Mouse (Mus musculus): ENCODE measurements around the gene Olfr1358. TPM values are rescaled to one million over a fixed set of nuclear protein-coding genes. Genes with fewer than 3 reads are reported as not detected.

The Olfr1358 gene
- polyA plus RNA-seq (2015; fragmentation: Nextera tagmentation; extraction: Ambion mirVana): not detected in 2 replicates

DNA sequence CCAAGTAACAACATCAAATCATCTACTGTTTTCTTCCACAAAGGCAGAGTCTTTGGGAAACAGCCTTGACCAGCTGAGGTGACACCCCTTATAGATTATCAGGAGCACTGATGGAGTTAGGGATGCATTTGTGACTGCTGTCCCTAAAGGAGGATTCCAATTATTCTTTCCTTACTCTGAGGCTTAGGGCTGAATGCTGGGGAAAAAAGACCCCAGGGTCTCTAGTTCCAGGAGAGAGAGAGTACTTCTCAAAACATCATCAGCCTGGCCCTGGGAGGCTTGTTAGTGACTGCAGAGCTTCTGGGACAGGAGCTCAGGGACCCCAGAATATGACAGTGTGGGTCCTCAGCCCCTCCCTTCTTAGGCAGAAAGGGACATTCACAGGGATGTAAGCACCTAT is at the start of gene Olfr1358:
Gene Olfr1358 (plus strand): TSS at position 301 of the 400 bp plus-strand sequence.
- no peaks in the 10 kb centered on the region for H3K4me1 ChIP-seq (ENCODE audit: control insufficient read depth, insufficient read depth, low read length)
- H3K4me3 ChIP-seq (replicated peaks; ENCODE audit: low read length): no peak within 1 kb of the TSS
- H3K9ac ChIP-seq (ENCODE audit: low read length): no peak within 1 kb of the TSS
- H3K36me3 ChIP-seq (ENCODE audit: control insufficient read depth, insufficient read depth, low read length): no peaks in the 10 kb centered on the region
- H3K9me3 ChIP-seq (replicated peaks; ENCODE audit: control insufficient read depth, low read length): no peaks in the 10 kb centered on the region
- no peaks in the 10 kb centered on the region for H3K27me3 ChIP-seq (ENCODE audit: control insufficient read depth, insufficient read depth, low read length)
- H3K27ac ChIP-seq (ENCODE audit: low read length): no peak within 1 kb of the TSS
- ATAC-seq (ENCODE audit: insufficient read depth, low FRiP score): no peak
- H3K4me2 ChIP-seq (ENCODE audit: low read depth, low read length): no peak within 1 kb of the TSS

DNA sequence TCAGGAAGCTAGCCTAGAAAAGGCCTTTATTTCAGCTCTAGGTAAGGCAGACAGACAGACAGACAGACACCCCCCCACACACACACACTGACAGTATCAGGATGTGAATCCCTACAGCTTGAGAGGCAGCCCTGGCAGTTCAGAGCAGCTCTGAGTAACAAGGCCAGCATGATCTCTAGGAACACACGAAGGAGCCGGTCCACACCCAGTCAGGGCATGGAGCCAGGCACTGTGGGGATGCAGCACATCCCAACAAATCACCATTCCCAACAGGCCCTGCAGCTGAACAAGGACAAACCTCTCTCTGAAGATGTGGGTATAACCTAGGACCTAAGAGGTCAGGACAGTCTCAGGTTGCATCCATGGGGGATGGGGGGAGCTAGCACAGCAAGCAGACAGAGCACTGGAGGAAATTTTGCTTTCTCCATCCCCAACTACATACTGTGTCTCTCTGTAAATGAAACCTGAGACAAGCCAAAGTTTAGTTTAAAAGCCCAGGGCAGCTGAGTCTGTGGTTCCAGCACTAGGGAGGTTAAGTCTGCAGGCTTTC is 49.4 kb upstream of the Olfr1358 start:
- no peak overlapping the region for H3K27ac ChIP-seq (ENCODE audit: low read length)
- no peak overlapping the region for H3K9ac ChIP-seq (ENCODE audit: low read length)
- H3K4me1 ChIP-seq (ENCODE audit: control insufficient read depth, insufficient read depth, low read length): peaks cover 12% of the 10 kb centered on the region
- no peaks in the 10 kb centered on the region for H3K36me3 ChIP-seq (ENCODE audit: control insufficient read depth, insufficient read depth, low read length)
- no peak for ATAC-seq (ENCODE audit: insufficient read depth, low FRiP score)
- H3K4me3 ChIP-seq (replicated peaks; ENCODE audit: low read length): no peak overlapping the region
- WGBS: 47% methylated on average over 2 of the region's 2 CpGs
- no peaks in the 10 kb centered on the region for H3K9me3 ChIP-seq (replicated peaks; ENCODE audit: control insufficient read depth, low read length)
- H3K4me2 ChIP-seq (ENCODE audit: low read depth, low read length): no peak overlapping the region
- H3K27me3 ChIP-seq (ENCODE audit: control insufficient read depth, insufficient read depth, low read length): no peaks in the 10 kb centered on the region

GRCm38 (mm10) chr10:78470582-78471313 is 46.5 kb upstream of the Olfr1358 start:
- peak overlapping the region; percentile 21; the same call in 1 of the 2 replicates for H3K9ac ChIP-seq (ENCODE audit: low read length)
- WGBS: 41% methylated on average over 15 of the region's 15 CpGs
- H3K4me1 ChIP-seq (ENCODE audit: control insufficient read depth, insufficient read depth, low read length): no peaks in the 10 kb centered on the region
- no peaks in the 10 kb centered on the region for H3K9me3 ChIP-seq (replicated peaks; ENCODE audit: control insufficient read depth, low read length)
- no peak overlapping the region for H3K4me3 ChIP-seq (replicated peaks; ENCODE audit: low read length)
- peak overlapping the region; percentile 57 for H3K27ac ChIP-seq (ENCODE audit: low read length)
- peak overlapping the region; percentile 27; the same call in 1 of the 2 replicates for H3K4me2 ChIP-seq (ENCODE audit: low read depth, low read length)
- no peaks in the 10 kb centered on the region for H3K27me3 ChIP-seq (ENCODE audit: control insufficient read depth, insufficient read depth, low read length)
- no peaks in the 10 kb centered on the region for H3K36me3 ChIP-seq (ENCODE audit: control insufficient read depth, insufficient read depth, low read length)
- ATAC-seq (ENCODE audit: insufficient read depth, low FRiP score): peak; percentile 46

GRCm38 (mm10) chr10:78472046-78472445 is 45.2 kb upstream of the Olfr1358 start:
- H3K4me1 ChIP-seq (ENCODE audit: control insufficient read depth, insufficient read depth, low read length): no peaks in the 10 kb centered on the region
- no peak for ATAC-seq (ENCODE audit: insufficient read depth, low FRiP score)
- H3K9me3 ChIP-seq (replicated peaks; ENCODE audit: control insufficient read depth, low read length): no peaks in the 10 kb centered on the region
- H3K4me3 ChIP-seq (replicated peaks; ENCODE audit: low read length): no peak overlapping the region
- no peak overlapping the region for H3K27ac ChIP-seq (ENCODE audit: low read length)
- WGBS: 74% methylated on average over 3 of the region's 3 CpGs
- no peaks in the 10 kb centered on the region; the same call in 1 of the 2 replicates for H3K27me3 ChIP-seq (ENCODE audit: control insufficient read depth, insufficient read depth, low read length)
- H3K4me2 ChIP-seq (ENCODE audit: low read depth, low read length): no peak overlapping the region
- no peak overlapping the region for H3K9ac ChIP-seq (ENCODE audit: low read length)
- H3K36me3 ChIP-seq (ENCODE audit: control insufficient read depth, insufficient read depth, low read length): no peaks in the 10 kb centered on the region

GRCm38 (mm10) chr10:78473434-78473833 is 43.8 kb upstream of the Olfr1358 start:
- Histone ChIP-seq H3K9me3 (replicated peaks; ENCODE audit: control insufficient read depth, low read length) (no peaks in the 10 kb centered on the region), H3K27me3 (ENCODE audit: control insufficient read depth, insufficient read depth, low read length) (no peaks in the 10 kb centered on the region; the same call in 1 of the 2 replicates), H3K36me3 (ENCODE audit: control insufficient read depth, insufficient read depth, low read length) (no peaks in the 10 kb centered on the region), H3K4me3 (replicated peaks; ENCODE audit: low read length) (no peak overlapping the region), H3K4me2 (ENCODE audit: low read depth, low read length) (no peak overlapping the region), H3K4me1 (ENCODE audit: control insufficient read depth, insufficient read depth, low read length) (no peaks in the 10 kb centered on the region), H3K9ac (ENCODE audit: low read length) (no peak overlapping the region), H3K27ac (ENCODE audit: low read length) (no peak overlapping the region)
- WGBS: 54% methylated on average over 5 of the region's 5 CpGs
- ATAC-seq (ENCODE audit: insufficient read depth, low FRiP score): no peak

DNA sequence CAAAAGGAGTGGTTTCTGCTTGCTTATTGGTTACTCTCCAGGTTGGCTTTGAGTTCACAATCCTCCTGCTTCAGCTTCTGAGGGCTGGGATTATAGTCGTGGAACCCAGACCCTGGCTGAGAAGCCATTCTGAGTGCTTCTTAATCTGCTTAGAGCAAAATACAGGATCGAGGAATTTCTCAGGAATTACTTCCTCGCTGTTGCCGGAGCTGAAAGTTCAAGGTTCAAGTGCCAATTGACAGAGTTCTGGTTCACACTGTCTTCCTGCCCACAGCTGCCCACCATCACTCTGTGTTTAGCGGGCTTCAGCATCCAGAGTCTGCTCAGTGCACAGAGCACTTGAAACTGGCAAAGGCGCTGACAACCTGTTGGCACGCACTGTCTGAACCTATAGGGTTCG is 42.5 kb upstream of the Olfr1358 start:
- H3K4me1 ChIP-seq (ENCODE audit: control insufficient read depth, insufficient read depth, low read length): no peaks in the 10 kb centered on the region
- H3K9me3 ChIP-seq (replicated peaks; ENCODE audit: control insufficient read depth, low read length): no peaks in the 10 kb centered on the region
- H3K27ac ChIP-seq (ENCODE audit: low read length): no peak overlapping the region
- no peak overlapping the region for H3K4me2 ChIP-seq (ENCODE audit: low read depth, low read length)
- no peaks in the 10 kb centered on the region; the same call in 1 of the 2 replicates for H3K27me3 ChIP-seq (ENCODE audit: control insufficient read depth, insufficient read depth, low read length)
- no peak overlapping the region for H3K4me3 ChIP-seq (replicated peaks; ENCODE audit: low read length)
- H3K9ac ChIP-seq (ENCODE audit: low read length): no peak overlapping the region
- H3K36me3 ChIP-seq (ENCODE audit: control insufficient read depth, insufficient read depth, low read length): no peaks in the 10 kb centered on the region
- 65% methylated on average over 8 of the region's 8 CpGs for WGBS
- no peak for ATAC-seq (ENCODE audit: insufficient read depth, low FRiP score)

GRCm38 (mm10) chr10:78476821-78477220 is 40.4 kb upstream of the Olfr1358 start:
- WGBS: 66% methylated on average over 4 of the region's 4 CpGs
- no peak overlapping the region for H3K9ac ChIP-seq (ENCODE audit: low read length)
- no peaks in the 10 kb centered on the region; the same call in 1 of the 2 replicates for H3K27me3 ChIP-seq (ENCODE audit: control insufficient read depth, insufficient read depth, low read length)
- no peak for ATAC-seq (ENCODE audit: insufficient read depth, low FRiP score)
- H3K9me3 ChIP-seq (replicated peaks; ENCODE audit: control insufficient read depth, low read length): no peaks in the 10 kb centered on the region
- no peak overlapping the region for H3K27ac ChIP-seq (ENCODE audit: low read length)
- no peaks in the 10 kb centered on the region for H3K4me1 ChIP-seq (ENCODE audit: control insufficient read depth, insufficient read depth, low read length)
- no peak overlapping the region for H3K4me3 ChIP-seq (replicated peaks; ENCODE audit: low read length)
- H3K4me2 ChIP-seq (ENCODE audit: low read depth, low read length): no peak overlapping the region
- no peaks in the 10 kb centered on the region for H3K36me3 ChIP-seq (ENCODE audit: control insufficient read depth, insufficient read depth, low read length)

GRCm38 (mm10) chr10:78480954-78481927 is 36.0 kb upstream of the Olfr1358 start:
- Histone ChIP-seq H3K9me3 (replicated peaks; ENCODE audit: control insufficient read depth, low read length) (no peaks in the 10 kb centered on the region), H3K4me1 (ENCODE audit: control insufficient read depth, insufficient read depth, low read length) (no peaks in the 10 kb centered on the region), H3K36me3 (ENCODE audit: control insufficient read depth, insufficient read depth, low read length) (no peaks in the 10 kb centered on the region), H3K4me3 (replicated peaks; ENCODE audit: low read length) (peak overlapping the region; percentile 50), H3K27me3 (ENCODE audit: control insufficient read depth, insufficient read depth, low read length) (no peaks in the 10 kb centered on the region), H3K4me2 (ENCODE audit: low read depth, low read length) (peak overlapping the region; percentile 86), H3K27ac (ENCODE audit: low read length) (no peak overlapping the region), H3K9ac (ENCODE audit: low read length) (peak overlapping the region; percentile 65)
- peak; percentile 8; the same call in 1 of the 2 replicates for ATAC-seq (ENCODE audit: insufficient read depth, low FRiP score)
- 34% methylated on average over 21 of the region's 21 CpGs for WGBS

Data from stomach, embryonic 16.5 days (tissue).